Mouse (Mus musculus): ENCODE data around the gene Nxpe5. TPM values are rescaled to one million over a fixed set of nuclear protein-coding genes. Genes with fewer than 3 reads are reported as not detected.

Nxpe5 gene
- polyA plus RNA-seq, 2 experiments: 0.09 to 0.23 TPM

DNA sequence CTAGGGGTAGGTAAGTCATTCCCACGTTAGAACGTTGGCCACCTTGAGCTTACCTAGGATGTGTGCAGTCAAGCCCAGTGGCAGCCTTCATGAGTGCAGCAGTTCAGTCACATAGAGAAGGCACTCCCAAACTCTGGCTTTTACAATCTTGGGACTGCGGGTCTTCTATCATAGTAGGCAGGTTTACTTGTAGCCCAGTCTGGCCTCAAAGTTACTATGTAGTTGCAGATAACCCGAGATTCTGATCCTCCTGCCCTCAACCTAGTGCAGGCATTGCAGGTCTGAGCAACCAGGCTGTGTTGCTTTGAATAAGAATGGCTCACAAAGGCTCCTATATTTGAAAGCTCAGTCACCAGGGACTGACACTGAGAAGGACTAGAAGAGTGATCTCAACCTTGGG lies 793 bp downstream of the Nxpe5 start:
- Histone ChIP-seq H3K27ac (no peak overlapping the region), H3K4me2 (ENCODE audit: low read depth) (no peak overlapping the region), H3K36me3 (replicated peaks; ENCODE audit: control insufficient read depth, insufficient read depth, low read depth) (no peaks in the 10 kb centered on the region), H3K27me3 (ENCODE audit: control insufficient read depth, insufficient read depth, low read length) (no peaks in the 10 kb centered on the region), H3K4me3 (ENCODE audit: insufficient read depth in 1 of 2, low read depth in 2 of 2, low read length in 2 of 2) (no peak overlapping the region), H3K9ac (replicated peaks) (no peak overlapping the region), H3K9me3 (ENCODE audit: control insufficient read depth, low read length) (no peaks in the 10 kb centered on the region), H3K4me1 (replicated peaks; ENCODE audit: control insufficient read depth in 2 of 2, insufficient read depth in 2 of 2, low read length in 1 of 2) (peaks cover 0 to 3% of the 10 kb centered on the region in 2 experiments; a peak in 1 of 4 replicates)
- no peak for TF ChIP-seq EP300 (IDR thresholded peaks at IDR 0.05; ENCODE audit: low read depth)
- ATAC-seq (ENCODE audit: insufficient read depth): no peak
- DNase-seq (ENCODE audit: low read depth in 3 of 3, low spot score in 3 of 3): no peak
- WGBS (ENCODE audit: insufficient replicate concordance): 35% methylated on average over 4 of the region's 4 CpGs

DNA sequence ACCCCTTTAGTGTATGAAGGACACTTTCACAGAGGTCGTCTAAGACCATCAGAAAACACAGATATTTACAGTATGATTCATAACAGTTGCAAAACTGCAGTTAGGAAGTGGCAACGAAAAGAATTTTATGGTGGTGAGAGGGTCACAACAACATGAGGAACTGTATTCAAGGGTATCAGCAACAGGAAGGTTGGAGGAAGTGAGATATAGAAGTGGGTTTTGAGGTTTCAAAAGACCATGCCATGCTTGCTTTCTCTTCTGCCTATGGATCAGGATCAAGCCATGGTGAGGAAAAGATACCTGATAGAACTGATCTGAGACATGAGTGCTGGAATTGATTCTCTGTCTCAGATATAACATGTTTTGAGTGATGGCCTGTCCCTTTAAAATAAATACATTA lies 1.7 kb downstream of the Nxpe5 start:
- TF ChIP-seq EP300 (IDR thresholded peaks at IDR 0.05; ENCODE audit: low read depth): 0 out of 2 replicates have a peak, but pooled peaks have one; percentile 10
- TF ChIP-seq CTCF (IDR thresholded peaks at IDR 0.05; ENCODE audit: low read depth): no peak
- Histone ChIP-seq H3K4me3 (ENCODE audit: insufficient read depth in 1 of 2, low read depth in 2 of 2, low read length in 2 of 2) (no peak overlapping the region), H3K9me3 (ENCODE audit: control insufficient read depth, low read length) (no peaks in the 10 kb centered on the region), H3K4me2 (ENCODE audit: low read depth) (no peak overlapping the region), H3K9ac (replicated peaks) (no peak overlapping the region), H3K4me1 (replicated peaks; ENCODE audit: control insufficient read depth in 2 of 2, insufficient read depth in 2 of 2, low read length in 1 of 2) (peaks cover 0 to 3% of the 10 kb centered on the region in 2 experiments; a peak in 1 of 4 replicates), H3K36me3 (replicated peaks; ENCODE audit: control insufficient read depth, insufficient read depth, low read depth) (no peaks in the 10 kb centered on the region), H3K27ac (no peak overlapping the region), H3K27me3 (ENCODE audit: control insufficient read depth, insufficient read depth, low read length) (no peaks in the 10 kb centered on the region)
- 8% methylated on average over 2 of the region's 2 CpGs for WGBS (ENCODE audit: insufficient replicate concordance)
- no peak for ATAC-seq (ENCODE audit: insufficient read depth)
- peak in 1 of 3 experiments; percentile 16 for DNase-seq (ENCODE audit: low read depth in 3 of 3, low spot score in 3 of 3)

DNA sequence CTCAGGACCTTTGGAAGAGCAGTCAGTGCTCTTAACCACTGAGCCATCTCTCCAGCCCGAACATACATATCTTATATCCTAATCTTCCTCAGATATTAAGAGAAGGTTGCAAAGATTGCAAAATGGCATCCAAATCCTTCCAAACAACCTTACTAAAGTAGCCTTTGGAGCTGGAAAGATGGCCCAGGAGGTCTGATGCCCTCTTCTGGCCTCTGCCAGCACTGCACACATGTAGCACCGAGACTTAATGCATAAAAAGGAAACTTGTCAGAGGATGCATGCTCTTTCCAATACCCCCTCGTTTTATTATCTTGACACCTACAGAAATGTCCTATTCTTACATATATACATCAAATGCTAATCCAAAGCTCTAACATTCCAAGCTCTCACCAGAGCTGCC lies 2.3 kb downstream of the Nxpe5 start:
- Histone ChIP-seq H3K4me1 (replicated peaks; ENCODE audit: control insufficient read depth in 2 of 2, insufficient read depth in 2 of 2, low read length in 1 of 2) (peaks cover 0 to 3% of the 10 kb centered on the region in 2 experiments; a peak in 1 of 4 replicates), H3K36me3 (replicated peaks; ENCODE audit: control insufficient read depth, insufficient read depth, low read depth) (no peaks in the 10 kb centered on the region), H3K27ac (no peak overlapping the region), H3K4me2 (ENCODE audit: low read depth) (no peak overlapping the region), H3K9me3 (ENCODE audit: control insufficient read depth, low read length) (no peaks in the 10 kb centered on the region), H3K4me3 (ENCODE audit: insufficient read depth in 1 of 2, low read depth in 2 of 2, low read length in 2 of 2) (no peak overlapping the region), H3K9ac (replicated peaks) (no peak overlapping the region), H3K27me3 (ENCODE audit: control insufficient read depth, insufficient read depth, low read length) (no peaks in the 10 kb centered on the region)
- TF ChIP-seq CTCF (IDR thresholded peaks at IDR 0.05; ENCODE audit: low read depth) (peak; percentile 66), EP300 (IDR thresholded peaks at IDR 0.05; ENCODE audit: low read depth) (no peak)
- 17% methylated on average over 3 of the region's 3 CpGs for WGBS (ENCODE audit: insufficient replicate concordance)
- no peak for ATAC-seq (ENCODE audit: insufficient read depth)
- DNase-seq (ENCODE audit: low read depth in 3 of 3, low spot score in 3 of 3): no peak

- no peaks in the 10 kb centered on the region for H3K36me3 ChIP-seq (replicated peaks; ENCODE audit: control insufficient read depth, insufficient read depth, low read depth)
- DNase-seq (ENCODE audit: low read depth in 3 of 3, low spot score in 3 of 3) (no peak), ATAC-seq (ENCODE audit: insufficient read depth) (no peak)
- H3K9me3 ChIP-seq (ENCODE audit: control insufficient read depth, low read length): no peaks in the 10 kb centered on the region
- no peak overlapping the region for H3K9ac ChIP-seq (replicated peaks)
- H3K4me2 ChIP-seq (ENCODE audit: low read depth): no peak overlapping the region
- no peaks in the 10 kb centered on the region for H3K27me3 ChIP-seq (ENCODE audit: control insufficient read depth, insufficient read depth, low read length)
- H3K4me3 ChIP-seq (ENCODE audit: insufficient read depth in 1 of 2, low read depth in 2 of 2, low read length in 2 of 2): no peak overlapping the region
- no peak for TF ChIP-seq EP300 (IDR thresholded peaks at IDR 0.05; ENCODE audit: low read depth)
- no peak for TF ChIP-seq CTCF (IDR thresholded peaks at IDR 0.05; ENCODE audit: low read depth)
- no peak overlapping the region for H3K27ac ChIP-seq
- H3K4me1 ChIP-seq (replicated peaks; ENCODE audit: control insufficient read depth in 2 of 2, insufficient read depth in 2 of 2, low read length in 1 of 2): peaks cover 0 to 3% of the 10 kb centered on the region in 2 experiments; a peak in 1 of 4 replicates
- WGBS (ENCODE audit: insufficient replicate concordance): 73% methylated on average over 3 of the region's 3 CpGs
Measured at GRCm38 (mm10) chr5:138229511-138229910, 3.8 kb downstream of the Nxpe5 start.

- no peaks in the 10 kb centered on the region for H3K4me1 ChIP-seq (replicated peaks; ENCODE audit: control insufficient read depth in 2 of 2, insufficient read depth in 2 of 2, low read length in 1 of 2)
- WGBS (ENCODE audit: insufficient replicate concordance): 69% methylated on average over 2 of the region's 2 CpGs
- DNase-seq (ENCODE audit: low read depth in 3 of 3, low spot score in 3 of 3): no peak
- TF ChIP-seq EP300 (IDR thresholded peaks at IDR 0.05; ENCODE audit: low read depth) (no peak), CTCF (IDR thresholded peaks at IDR 0.05; ENCODE audit: low read depth) (no peak)
- H3K9ac ChIP-seq (replicated peaks): no peak overlapping the region
- no peak overlapping the region for H3K4me2 ChIP-seq (ENCODE audit: low read depth)
- no peaks in the 10 kb centered on the region for H3K27me3 ChIP-seq (ENCODE audit: control insufficient read depth, insufficient read depth, low read length)
- H3K27ac ChIP-seq: no peak overlapping the region
- H3K9me3 ChIP-seq (ENCODE audit: control insufficient read depth, low read length): no peaks in the 10 kb centered on the region
- no peak overlapping the region for H3K4me3 ChIP-seq (ENCODE audit: insufficient read depth in 1 of 2, low read depth in 2 of 2, low read length in 2 of 2)
- ATAC-seq (ENCODE audit: insufficient read depth): no peak
- no peaks in the 10 kb centered on the region for H3K36me3 ChIP-seq (replicated peaks; ENCODE audit: control insufficient read depth, insufficient read depth, low read depth)
Measured at GRCm38 (mm10) chr5:138233778-138234177, 8.1 kb downstream of the Nxpe5 start.

All from liver, embryonic 14.5 days (tissue).